Mouse (Mus musculus) small intestine, adult 10 weeks (tissue): ENCODE results near the gene Snx21. TPM values are rescaled to one million over a fixed set of nuclear protein-coding genes. Genes with fewer than 3 reads are reported as not detected.

Experiments used
- polyA plus RNA-seq: library from polyadenylated mRNA; stranded (reverse); fragments of 350-450 nt; fragmentation: Illumina TruSeq; extraction: RNeasy Lipid Tissue Mini Kit (QIAGEN cat#74804); gene quantifications from one replicate; pipeline ENCODE4 v1.2.3, GENCODE M21; 2014; ENCODE audit warnings: low replicate concordance

The Snx21 gene
- polyA plus RNA-seq: 1.2 TPM

GRCm38 (mm10) chr2:164785481-164786387 lies at the start of gene Snx21:
Snx21 (plus strand) TSS chr2:164785823.

GRCm38 (mm10) chr2:164745843-164746479 lies 39.7 kb upstream of the Snx21 start, which contains the start of the genes Wfdc3 and Dnttip1:
Wfdc3 (minus strand) TSS chr2:164745931.
Dnttip1 (plus strand) TSS chr2:164745983.

GRCm38 (mm10) chr2:164769258-164770037 lies 16.2 kb upstream of the Snx21 start, which contains the start of gene Ube2c:
Ube2c (plus strand) TSS chr2:164769898.

GRCm38 (mm10) chr2:164779481-164780086 lies 6.0 kb upstream of the Snx21 start, which contains the start of gene Tnnc2:
Tnnc2 (minus strand) TSS chr2:164779967.

GRCm38 (mm10) chr2:164804533-164805331 lies 19.1 kb downstream of the Snx21 start, which contains the start of the genes Acot8 and Zswim3:
Acot8 (minus strand) TSS chr2:164804882.
Zswim3 (plus strand) TSS chr2:164805098.

GRCm38 (mm10) chr2:164822636-164823165 lies 37.1 kb downstream of the Snx21 start, which contains the start of gene Zswim1:
Zswim1 (plus strand) TSS chr2:164822686.

GRCm38 (mm10) chr2:164828437-164828836 lies 42.8 kb downstream of the Snx21 start, which contains the start of gene Spata25:
Spata25 (minus strand) TSS chr2:164828537.

GRCm38 (mm10) chr2:164832748-164833301 lies 47.2 kb downstream of the Snx21 start, which contains the start of gene Ctsa:
Ctsa (plus strand) TSS chr2:164832873.

GRCm38 (mm10) chr2:164833314-164833959 lies 47.8 kb downstream of the Snx21 start, which contains the start of gene Neurl2:
Neurl2 (minus strand) TSS chr2:164833456.

Other genes with a start within 250 kb of the Snx21 start
- gene Wfdc2, start 223.4 kb upstream of the Snx21 start, polyA plus RNA-seq: not detected
- gene Spint3, start 212.4 kb upstream of the Snx21 start, polyA plus RNA-seq: not detected
- not detected for gene Wfdc6a, start 200.4 kb upstream of the Snx21 start, polyA plus RNA-seq
- not detected for gene Eppin, start 192.2 kb upstream of the Snx21 start, polyA plus RNA-seq
- gene Wfdc6b, start 172.3 kb upstream of the Snx21 start, polyA plus RNA-seq: not detected
- not detected for gene Wfdc8, start 172.2 kb upstream of the Snx21 start, polyA plus RNA-seq
- gene Wfdc16, start 147.0 kb upstream of the Snx21 start, polyA plus RNA-seq: 1.9 TPM
- gene Wfdc10, start 129.8 kb upstream of the Snx21 start, polyA plus RNA-seq: not detected
- not detected for gene Wfdc9, start 129.2 kb upstream of the Snx21 start, polyA plus RNA-seq
- not detected for gene Wfdc11, start 111.7 kb upstream of the Snx21 start, polyA plus RNA-seq
- not detected for gene Wfdc13, start 100.7 kb upstream of the Snx21 start, polyA plus RNA-seq
- gene Spint4, start 87.3 kb upstream of the Snx21 start, polyA plus RNA-seq: not detected
- not detected for gene Spint5, start 70.5 kb upstream of the Snx21 start, polyA plus RNA-seq
- 0.71 TPM for gene Wfdc3, start 39.9 kb upstream of the Snx21 start, polyA plus RNA-seq
- gene Dnttip1, start 39.8 kb upstream of the Snx21 start, polyA plus RNA-seq: 3.3 TPM
- 13.1 TPM for gene Ube2c, start 15.9 kb upstream of the Snx21 start, polyA plus RNA-seq
- not detected for gene Tnnc2, start 5.9 kb upstream of the Snx21 start, polyA plus RNA-seq
- 2.0 TPM for gene Acot8, start 19.1 kb downstream of the Snx21 start, polyA plus RNA-seq
- gene Zswim3, start 19.3 kb downstream of the Snx21 start, polyA plus RNA-seq: 1.6 TPM
- 1.1 TPM for gene Zswim1, start 36.9 kb downstream of the Snx21 start, polyA plus RNA-seq
- not detected for gene Spata25, start 42.7 kb downstream of the Snx21 start, polyA plus RNA-seq
- gene Ctsa, start 47.0 kb downstream of the Snx21 start, polyA plus RNA-seq: 26.4 TPM
- gene Neurl2, start 47.6 kb downstream of the Snx21 start, polyA plus RNA-seq: not detected
- gene Pltp, start 71.9 kb downstream of the Snx21 start, polyA plus RNA-seq: 0.30 TPM
- gene Pcif1, start 93.5 kb downstream of the Snx21 start, polyA plus RNA-seq: 3.1 TPM
- gene Zfp335, start 125.9 kb downstream of the Snx21 start, polyA plus RNA-seq: 0.15 TPM
- gene Mmp9, start 155.0 kb downstream of the Snx21 start, polyA plus RNA-seq: 12.7 TPM
- not detected for gene Slc12a5, start 175.0 kb downstream of the Snx21 start, polyA plus RNA-seq
- gene Ncoa5, start 249.0 kb downstream of the Snx21 start, polyA plus RNA-seq: 5.7 TPM